Mouse (Mus musculus) CH12F3 (cell line): Measurements from ENCODE around the gene Nfia.

Experiments used
- in situ Hi-C: fragments of 300-500 bp; cut with MboI; formaldehyde crosslinking; loops from 2 replicates; pipeline ENCODE4 v1.14.3; 2020; ENCODE audit warnings: low sequenced_read_pairs

Nfia gene

GRCm38 (mm10) chr4:97986735-97987075 is 214.2 kb downstream of the Nfia start:
- in situ Hi-C loops: no loop called here

DNA sequence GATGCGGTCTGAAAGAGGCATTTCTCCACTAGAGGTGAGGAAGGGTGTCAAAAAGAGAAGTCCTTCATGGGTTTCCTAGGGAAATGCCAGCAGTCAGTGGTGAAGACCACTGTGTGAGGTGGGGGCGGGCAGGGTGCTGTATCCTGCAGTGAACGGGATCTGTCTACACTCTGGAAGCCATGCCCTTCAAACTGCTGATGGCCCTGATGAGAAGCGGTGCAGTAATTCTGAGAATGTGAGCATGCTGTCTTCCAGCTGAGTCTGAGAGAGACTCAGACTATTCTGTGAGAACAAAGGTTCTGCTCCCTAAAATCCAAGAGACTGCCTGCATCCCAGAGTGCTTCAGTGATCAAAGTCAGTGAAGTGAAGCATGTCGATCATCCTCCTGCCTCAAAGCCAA is 216.2 kb downstream of the Nfia start:
- in situ Hi-C loops: no loop called here

DNA sequence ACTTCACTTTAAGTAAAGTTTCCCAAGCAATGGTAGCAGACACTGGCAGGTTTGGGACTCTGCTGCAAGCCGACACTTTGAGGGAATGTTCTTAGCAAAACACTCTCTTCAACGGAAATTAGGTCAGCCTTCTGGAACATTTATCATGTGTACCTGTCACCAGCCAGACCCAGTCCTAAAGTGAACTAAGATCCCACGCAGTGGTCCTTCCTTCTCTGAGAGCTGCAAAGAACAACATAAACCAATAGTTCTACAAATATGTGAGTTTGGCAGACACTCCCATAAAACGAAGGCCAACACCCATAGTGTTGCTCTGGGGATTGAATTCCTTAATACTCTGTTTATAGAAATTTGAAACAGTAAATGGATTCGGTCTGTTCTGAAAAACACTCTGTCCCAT is 217.9 kb downstream of the Nfia start:
- in situ Hi-C loops: no loop called here

DNA sequence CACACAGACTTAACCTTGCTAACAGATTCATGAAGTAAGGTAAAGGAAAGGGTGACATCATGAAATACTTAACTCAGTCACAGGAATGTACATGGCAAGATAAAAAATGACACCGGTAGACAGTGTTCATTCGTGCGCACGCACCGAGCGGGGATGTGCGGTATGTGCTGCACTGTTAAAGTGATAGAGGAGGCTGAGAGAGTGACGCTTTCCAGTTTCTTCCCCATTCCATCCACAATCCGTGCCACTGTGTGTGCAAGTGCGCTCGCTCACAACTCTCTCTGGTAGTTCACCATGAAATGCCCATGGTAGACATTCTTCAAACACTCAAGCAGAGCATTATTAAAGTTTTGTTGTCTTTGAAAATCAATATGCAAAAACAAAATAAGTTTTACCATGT is 218.9 kb downstream of the Nfia start:
- in situ Hi-C loops: no loop called here

- in situ Hi-C loops: no loop called here
These were observed 219.3 kb downstream of the Nfia start for GRCm38 (mm10) chr4:97991880-97992279.

DNA sequence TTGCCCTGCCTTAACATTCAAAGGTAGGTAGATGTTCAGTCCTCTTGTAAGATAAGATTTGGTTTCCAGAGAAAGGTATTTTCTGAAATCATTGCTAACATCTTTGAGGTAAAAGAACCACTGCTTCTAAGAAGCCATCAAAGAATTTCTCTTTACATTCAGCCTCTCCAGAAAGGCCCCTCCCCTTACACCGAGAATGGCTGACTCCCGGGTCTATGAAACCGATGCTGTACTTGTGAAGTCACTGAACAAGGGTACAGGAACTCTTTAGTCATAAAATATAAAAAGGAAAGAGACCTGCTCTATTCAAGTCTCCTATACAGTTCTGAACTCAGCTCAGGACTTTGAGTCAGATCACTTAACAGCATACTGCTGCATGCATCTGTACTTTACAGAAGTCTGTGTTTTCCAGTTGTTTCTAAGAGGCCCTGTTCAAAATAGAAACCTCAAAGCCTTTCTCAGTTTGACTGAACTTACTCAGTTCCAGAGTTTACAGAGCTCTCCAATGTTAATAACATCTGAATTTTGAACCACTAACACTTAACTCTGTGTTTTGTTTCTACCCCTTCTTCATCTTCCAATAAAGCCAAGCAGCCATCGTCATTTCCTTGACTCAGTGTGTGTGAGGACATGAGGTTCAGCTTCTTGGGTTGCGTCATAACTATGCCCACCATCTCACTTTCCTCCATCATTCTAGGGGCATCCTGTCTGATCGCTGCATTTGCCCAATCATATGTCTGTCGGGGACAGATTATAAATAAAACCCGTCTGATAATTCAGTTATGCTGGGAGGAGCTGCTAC is 223.6 kb downstream of the Nfia start:
- in situ Hi-C loops: no loop called here

GRCm38 (mm10) chr4:97997151-97997817 is 224.8 kb downstream of the Nfia start:
- in situ Hi-C loops: no loop called here

GRCm38 (mm10) chr4:98002206-98002605 is 229.7 kb downstream of the Nfia start:
- in situ Hi-C loops: no loop called here

DNA sequence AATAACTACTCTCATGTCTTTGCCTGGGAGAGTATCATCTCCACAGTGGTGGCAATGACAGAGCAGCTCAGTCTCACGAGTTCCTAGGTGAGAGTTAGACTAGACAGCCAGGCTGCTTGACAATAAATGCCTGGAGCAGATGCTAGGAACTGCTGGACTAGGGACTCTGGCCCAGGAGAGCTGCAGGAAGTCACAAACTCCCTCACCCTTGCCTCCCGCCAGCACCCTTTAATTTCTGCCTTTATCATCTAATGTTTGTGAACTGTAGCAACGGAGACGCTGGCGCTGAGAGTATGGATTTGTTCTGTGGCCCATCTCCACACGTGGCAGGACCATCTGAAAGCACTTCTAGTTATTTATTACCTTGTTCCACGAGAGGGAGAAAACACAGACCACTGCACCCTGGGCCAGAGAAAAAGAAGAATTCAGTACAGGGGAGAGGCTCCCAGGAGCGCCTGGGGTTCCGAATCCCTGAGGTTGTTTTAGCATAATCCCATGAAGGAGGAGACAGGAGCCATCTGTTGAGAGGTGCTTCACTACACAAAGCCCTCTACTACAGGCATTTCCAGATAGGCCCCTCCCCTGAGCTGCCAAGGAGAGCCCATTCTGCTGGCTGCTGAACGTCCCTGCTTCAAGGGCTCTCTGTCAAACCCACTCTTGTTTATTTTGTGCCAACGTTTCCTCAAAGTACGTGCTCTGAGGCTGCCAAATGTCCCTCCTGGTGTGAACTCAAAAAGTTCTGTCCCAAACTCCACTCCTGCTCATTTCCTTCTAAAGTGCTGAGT is 231.0 kb downstream of the Nfia start:
- in situ Hi-C loops: no loop called here

DNA sequence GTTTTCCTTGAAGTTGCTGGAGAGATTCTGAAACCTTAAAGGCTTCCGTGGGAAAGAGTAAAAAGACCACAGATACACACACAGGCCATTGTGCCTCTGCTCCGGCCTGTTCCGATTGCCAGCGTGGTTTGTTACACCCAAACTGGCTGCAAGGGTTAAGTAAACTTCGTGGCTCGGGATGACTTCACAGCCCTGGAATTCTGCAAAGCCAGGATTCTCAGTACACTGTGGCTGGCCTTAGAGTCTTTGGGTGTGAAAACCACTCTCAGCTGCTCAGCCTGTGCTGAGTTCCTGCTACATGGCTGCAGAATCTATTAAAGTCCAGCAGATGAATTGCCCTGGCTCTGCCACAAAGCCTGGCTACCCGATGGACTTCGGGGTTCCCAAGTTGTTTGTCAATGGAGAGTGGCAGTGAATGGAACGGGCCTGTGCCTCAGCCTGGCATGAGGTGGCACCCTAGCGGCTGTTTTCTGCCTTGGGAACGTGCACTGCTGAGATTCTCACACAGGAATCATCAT is 231.6 kb downstream of the Nfia start:
- in situ Hi-C loops: no loop called here

- in situ Hi-C loops: no loop called here
These were observed 232.5 kb downstream of the Nfia start for GRCm38 (mm10) chr4:98004986-98005385.

GRCm38 (mm10) chr4:98008814-98009368 is 236.4 kb downstream of the Nfia start:
- in situ Hi-C loops: no loop called here

- in situ Hi-C loops: no loop called here
These were observed 237.4 kb downstream of the Nfia start for GRCm38 (mm10) chr4:98009966-98010365.

GRCm38 (mm10) chr4:98019811-98020210 is 247.3 kb downstream of the Nfia start:
- in situ Hi-C loops: no loop called here

DNA sequence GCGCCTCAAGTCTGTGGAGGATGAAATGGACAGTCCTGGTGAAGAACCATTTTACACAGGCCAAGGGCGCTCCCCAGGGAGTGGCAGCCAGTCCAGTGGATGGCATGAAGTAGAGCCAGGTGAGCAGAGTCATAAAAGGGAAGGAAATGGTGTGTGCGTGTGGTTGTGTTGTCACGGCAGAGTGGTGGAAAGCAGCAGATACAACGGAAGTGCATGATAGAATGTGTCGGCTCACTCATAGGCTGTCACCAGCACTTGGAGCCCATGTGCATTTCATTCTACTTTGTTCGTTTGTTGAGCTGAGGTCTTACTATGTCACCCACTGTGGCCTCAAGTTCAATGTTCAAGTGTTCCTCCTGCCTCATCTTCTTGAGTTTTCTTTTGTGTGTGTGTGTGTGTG is 248.3 kb downstream of the Nfia start:
- in situ Hi-C loops: no loop called here

- in situ Hi-C loops: no loop called here
These were observed 250.8 kb downstream of the Nfia start for GRCm38 (mm10) chr4:98023245-98023792.

GRCm38 (mm10) chr4:98027412-98027811 is 254.9 kb downstream of the Nfia start:
- in situ Hi-C loops: no loop called here

DNA sequence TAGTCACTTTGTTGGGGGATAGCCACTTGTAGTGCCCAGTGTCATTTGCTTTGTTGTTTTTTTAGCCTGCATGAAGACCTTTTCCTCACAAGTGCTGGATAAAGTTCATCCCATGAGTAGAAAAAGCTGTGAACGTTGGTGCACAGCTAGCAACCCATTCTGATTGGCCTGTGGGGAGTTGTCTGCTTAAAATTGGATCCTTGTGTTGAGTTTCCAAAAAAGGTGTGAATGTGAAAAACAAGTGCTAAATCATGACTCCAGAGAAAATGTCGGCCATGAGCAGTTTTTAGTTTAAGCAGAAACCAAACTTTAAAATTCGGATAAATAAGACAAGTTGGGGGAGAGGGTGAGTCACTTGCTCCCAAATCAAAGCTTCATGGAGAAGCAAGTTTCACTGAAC is 259.3 kb downstream of the Nfia start:
- in situ Hi-C loops: no loop called here

GRCm38 (mm10) chr4:98032332-98032731 is 259.8 kb downstream of the Nfia start:
- in situ Hi-C loops: no loop called here

DNA sequence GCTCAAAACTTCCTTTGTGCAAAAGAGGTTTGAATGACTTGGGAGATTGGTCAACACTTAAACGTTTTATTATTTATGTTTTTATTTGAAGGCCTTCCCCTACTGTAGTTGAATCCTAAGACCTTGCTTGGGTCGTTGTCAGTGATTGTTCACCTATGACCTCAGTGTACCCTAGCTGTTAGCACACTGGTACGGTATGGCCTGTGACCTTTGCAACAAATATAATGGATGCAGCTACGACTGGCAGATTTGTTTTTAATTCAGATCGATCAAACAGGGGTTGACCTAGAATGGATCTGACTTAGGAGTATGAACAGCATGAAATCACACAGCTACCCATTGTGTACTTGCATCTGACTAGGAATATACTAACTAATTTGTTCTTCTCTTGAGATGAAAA is 266.6 kb downstream of the Nfia start:
- in situ Hi-C loops: no loop called here

DNA sequence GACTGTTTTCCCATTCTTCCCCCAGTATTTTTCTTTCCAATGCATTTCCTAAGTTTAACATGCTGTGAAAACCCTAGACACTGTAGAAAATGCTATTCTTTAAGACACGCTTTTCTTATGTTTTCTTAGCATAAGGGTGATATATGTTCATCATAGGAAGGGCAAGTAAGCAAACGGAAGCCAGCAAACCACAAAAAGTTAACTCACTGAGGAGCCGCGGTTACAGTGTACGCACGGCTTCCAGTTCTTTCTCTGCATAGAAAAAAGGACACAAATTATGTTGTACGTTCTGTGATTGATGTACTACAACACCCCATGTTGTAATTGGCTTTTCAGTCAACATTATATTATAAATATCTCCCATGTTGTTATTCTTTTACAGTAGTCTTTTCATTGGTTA is 267.6 kb downstream of the Nfia start:
- in situ Hi-C loops: no loop called here
